Mouse (Mus musculus): ENCODE measurements around the gene Il12rb2. TPM values are rescaled to one million over a fixed set of nuclear protein-coding genes. Genes with fewer than 3 reads are reported as not detected.

The Il12rb2 gene
- total RNA-seq, 2 experiments from 2014 or later, result 0.17 to 0.49 TPM

- DNase-seq, result no peak
- intact Hi-C loops (cut with DNase I), result no loop called here
Measured at GRCm38 (mm10) chr6:67300300-67300699, 75.7 kb downstream of the Il12rb2 start.

GRCm38 (mm10) chr6:67298742-67299141, 77.2 kb downstream of the Il12rb2 start:
- DNase-seq, result no peak
- intact Hi-C loops (cut with DNase I), result loop anchor here (1.0 kb wide), 1 partner anchor 12 kb away; no protein-coding TSS in a partner anchor

GRCm38 (mm10) chr6:67296126-67296525, 79.9 kb downstream of the Il12rb2 start:
- intact Hi-C loops (cut with DNase I), result no loop called here
- DNase-seq, result no peak

- intact Hi-C loops (cut with DNase I), result no loop called here
- DNase-seq, result no peak
Measured at GRCm38 (mm10) chr6:67292042-67292623, 83.9 kb downstream of the Il12rb2 start.

GRCm38 (mm10) chr6:67282897-67283296, 93.1 kb downstream of the Il12rb2 start:
- DNase-seq, result no peak
- intact Hi-C loops (cut with DNase I), result no loop called here

GRCm38 (mm10) chr6:67281614-67282197, 94.3 kb downstream of the Il12rb2 start:
- intact Hi-C loops (cut with DNase I), result no loop called here
- no peak for DNase-seq

GRCm38 (mm10) chr6:67277944-67278343, 98.0 kb downstream of the Il12rb2 start:
- intact Hi-C loops (cut with DNase I), result no loop called here
- DNase-seq, result no peak

- no peak for DNase-seq
- intact Hi-C loops (cut with DNase I), result loop anchor here (5.0 kb wide), 2 partner anchors 42 to 102 kb away; no protein-coding TSS in a partner anchor
Measured at GRCm38 (mm10) chr6:67269459-67269858, 106.5 kb downstream of the Il12rb2 start.

- intact Hi-C loops (cut with DNase I), result loop anchor here (5.0 kb wide), 2 partner anchors 42 to 102 kb away; no protein-coding TSS in a partner anchor
- DNase-seq, result no peak
Measured at GRCm38 (mm10) chr6:67268983-67269382, 107.0 kb downstream of the Il12rb2 start.

- intact Hi-C loops (cut with DNase I), result loop anchor here (5.0 kb wide), 2 partner anchors 41 to 101 kb away; no protein-coding TSS in a partner anchor
- DNase-seq, result no peak
Measured at GRCm38 (mm10) chr6:67268245-67268612, 107.8 kb downstream of the Il12rb2 start.

GRCm38 (mm10) chr6:67267408-67268244, 108.4 kb downstream of the Il12rb2 start:
- peak; percentile 52 to 55 for DNase-seq
- intact Hi-C loops (cut with DNase I), result loop anchor here (5.0 kb wide), 2 partner anchors 40 to 100 kb away; no protein-coding TSS in a partner anchor

GRCm38 (mm10) chr6:67266664-67267407, 109.2 kb downstream of the Il12rb2 start:
- DNase-seq, result peak; percentile 93 to 94
- intact Hi-C loops (cut with DNase I), result loop anchor here (5.0 kb wide), 2 partner anchors 40 to 100 kb away; no protein-coding TSS in a partner anchor

GRCm38 (mm10) chr6:67266159-67266657, 109.8 kb downstream of the Il12rb2 start:
- DNase-seq, result peak in 1 of 2 experiments; percentile 22
- intact Hi-C loops (cut with DNase I), result loop anchor here (5.0 kb wide), 2 partner anchors 39 to 99 kb away; no protein-coding TSS in a partner anchor

- intact Hi-C loops (cut with DNase I), result loop anchor here (5.0 kb wide), 2 partner anchors 38 to 98 kb away; no protein-coding TSS in a partner anchor
- no peak for DNase-seq
Measured at GRCm38 (mm10) chr6:67264935-67265334, 111.1 kb downstream of the Il12rb2 start.

GRCm38 (mm10) chr6:67251095-67251494, 124.9 kb downstream of the Il12rb2 start:
- DNase-seq, result no peak
- intact Hi-C loops (cut with DNase I), result no loop called here

- intact Hi-C loops (cut with DNase I), result no loop called here
- DNase-seq, result no peak
Measured at GRCm38 (mm10) chr6:67244451-67244850, 131.5 kb downstream of the Il12rb2 start.

GRCm38 (mm10) chr6:67243765-67244420, 132.1 kb downstream of the Il12rb2 start:
- DNase-seq, result no peak
- intact Hi-C loops (cut with DNase I), result no loop called here

Measured in heart, postnatal 14 days (tissue).